Mouse (Mus musculus) liver, adult 2 months (tissue): ENCODE measurements around the gene Ces1b.

ENCODE experiments used
- CTCF ChIP-seq: fragments of 200-500 bp; IDR thresholded peaks from 2 replicates; pipeline ENCODE4 v1.5.1; 2011; ENCODE audit warnings: low read depth, low read length, control low read depth
- POLR2A ChIP-seq: fragments of 200-500 bp; IDR thresholded peaks from 2 replicates; pipeline ENCODE4 v1.6.1; 2011; ENCODE audit warnings: low read length, control low read depth; ENCODE audit not compliant: insufficient read depth; ENCODE audit errors: extremely low read depth

- TF ChIP-seq POLR2A (no peak), CTCF (no peak)
These were observed 11.5 kb upstream of the Ces1b start for GRCm38 (mm10) chr8:93091324-93091723.
